Mouse (Mus musculus): ENCODE results near the gene Arap1. TPM values are rescaled to one million over a fixed set of nuclear protein-coding genes. Genes with fewer than 3 reads are reported as not detected.

Gene Arap1
- polyA plus RNA-seq, 1 experiment from 2014 or later = 14.5 TPM

DNA sequence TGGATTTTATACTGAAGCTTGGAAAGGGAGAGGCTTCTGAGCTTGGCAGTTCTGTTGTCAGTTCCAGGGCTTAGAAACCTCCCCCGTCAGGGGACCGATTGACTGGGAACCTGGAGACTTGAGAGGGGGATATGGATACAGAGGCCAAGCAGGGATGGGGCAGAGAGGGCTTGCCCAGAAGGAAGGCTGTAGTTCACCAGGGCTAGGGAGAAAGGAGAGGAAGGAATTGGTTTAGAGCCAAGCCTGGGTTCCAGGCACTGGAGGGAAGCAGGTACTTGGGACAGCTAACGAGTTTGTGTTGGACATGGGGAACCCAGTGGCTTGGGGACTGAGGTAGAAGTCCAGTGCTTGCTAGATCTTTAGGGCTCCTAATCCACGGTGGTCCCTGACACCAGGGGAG, 18.3 kb upstream of the Arap1 start:
- Histone ChIP-seq H3K4me1 (replicated peaks; ENCODE audit: control insufficient read depth, insufficient read depth, low read length) (no peaks in the 10 kb centered on the region; the same call in 1 of the 2 replicates), H3K4me3 (ENCODE audit: low read depth, low read length) (no peak overlapping the region), H3K4me2 (ENCODE audit: low read depth, low read length, severe bottlenecking) (no peak overlapping the region), H3K36me3 (ENCODE audit: control insufficient read depth, insufficient read depth, low read length) (no peaks in the 10 kb centered on the region), H3K9me3 (ENCODE audit: control insufficient read depth, low read length) (no peaks in the 10 kb centered on the region), H3K9ac (ENCODE audit: low read length) (no peak overlapping the region; the same call in 1 of the 2 replicates), H3K27me3 (ENCODE audit: control insufficient read depth, insufficient read depth, low read length) (no peaks in the 10 kb centered on the region), H3K27ac (ENCODE audit: low read depth, low read length) (no peak overlapping the region)
- ATAC-seq (replicated peaks; ENCODE audit: low FRiP score) (no peak), DNase-seq (ENCODE audit: low spot score) (no peak)
- WGBS = 79% methylated on average over 4 of the region's 4 CpGs

DNA sequence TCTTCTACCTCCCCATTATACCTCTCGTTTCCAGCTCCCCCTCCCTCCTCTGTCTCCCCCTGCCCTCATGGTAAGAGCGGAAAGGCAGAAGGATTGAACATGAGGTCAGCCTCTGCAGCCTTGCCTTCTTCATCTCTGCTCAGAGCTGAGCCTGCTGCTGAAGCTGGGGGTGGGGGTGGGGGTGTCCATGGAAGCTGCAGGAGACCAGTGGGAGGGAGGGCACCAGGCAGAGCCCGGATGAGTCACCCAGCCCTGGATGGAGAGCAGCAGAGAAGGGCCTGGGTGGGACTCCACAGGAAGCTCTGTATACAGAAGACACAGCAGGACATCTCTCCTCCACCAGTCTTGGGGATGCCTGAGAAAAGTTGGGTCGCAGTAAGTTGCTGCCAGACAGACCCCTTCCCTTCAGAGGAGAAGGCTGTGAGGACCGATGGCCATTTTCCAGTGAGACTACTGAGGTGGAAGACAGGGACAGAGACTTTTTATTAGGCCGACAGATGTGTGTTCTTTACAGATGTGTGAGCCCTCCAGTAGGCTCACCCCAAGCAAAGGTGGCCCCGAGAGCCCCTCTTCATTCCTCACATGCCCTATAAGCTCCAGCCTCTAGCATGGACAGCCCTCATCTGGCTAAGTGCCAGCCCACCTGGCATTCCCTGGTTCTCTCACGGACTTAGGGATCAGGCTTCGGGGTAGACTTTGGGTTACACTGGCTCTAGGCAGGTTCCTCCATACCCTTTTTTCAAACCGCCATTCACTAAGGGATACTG, 17.6 kb upstream of the Arap1 start:
- H3K9ac ChIP-seq (ENCODE audit: low read length) = no peak overlapping the region
- no peak overlapping the region for H3K4me2 ChIP-seq (ENCODE audit: low read depth, low read length, severe bottlenecking)
- no peak overlapping the region for H3K4me3 ChIP-seq (ENCODE audit: low read depth, low read length)
- no peak for ATAC-seq (replicated peaks; ENCODE audit: low FRiP score)
- no peak for DNase-seq (ENCODE audit: low spot score)
- no peaks in the 10 kb centered on the region for H3K9me3 ChIP-seq (ENCODE audit: control insufficient read depth, low read length)
- 72% methylated on average over 10 of the region's 10 CpGs for whole genome bisulfite sequencing
- no peaks in the 10 kb centered on the region for H3K27me3 ChIP-seq (ENCODE audit: control insufficient read depth, insufficient read depth, low read length)
- H3K36me3 ChIP-seq (ENCODE audit: control insufficient read depth, insufficient read depth, low read length) = no peaks in the 10 kb centered on the region
- H3K27ac ChIP-seq (ENCODE audit: low read depth, low read length) = no peak overlapping the region
- no peaks in the 10 kb centered on the region; the same call in 1 of the 2 replicates for H3K4me1 ChIP-seq (replicated peaks; ENCODE audit: control insufficient read depth, insufficient read depth, low read length)

GRCm38 (mm10) chr7:101330841-101331173, 17.1 kb upstream of the Arap1 start:
- Histone ChIP-seq H3K27ac (ENCODE audit: low read depth, low read length) (no peak overlapping the region), H3K4me2 (ENCODE audit: low read depth, low read length, severe bottlenecking) (no peak overlapping the region), H3K4me3 (ENCODE audit: low read depth, low read length) (no peak overlapping the region), H3K4me1 (replicated peaks; ENCODE audit: control insufficient read depth, insufficient read depth, low read length) (no peaks in the 10 kb centered on the region; the same call in 1 of the 2 replicates), H3K9ac (ENCODE audit: low read length) (no peak overlapping the region), H3K9me3 (ENCODE audit: control insufficient read depth, low read length) (no peaks in the 10 kb centered on the region), H3K27me3 (ENCODE audit: control insufficient read depth, insufficient read depth, low read length) (no peaks in the 10 kb centered on the region), H3K36me3 (ENCODE audit: control insufficient read depth, insufficient read depth, low read length) (no peaks in the 10 kb centered on the region)
- 71% methylated on average over 4 of the region's 4 CpGs for WGBS
- no peak for ATAC-seq (replicated peaks; ENCODE audit: low FRiP score)
- no peak for DNase-seq (ENCODE audit: low spot score)

- H3K36me3 ChIP-seq (ENCODE audit: control insufficient read depth, insufficient read depth, low read length) = no peaks in the 10 kb centered on the region
- no peak for ATAC-seq (replicated peaks; ENCODE audit: low FRiP score)
- WGBS = 83% methylated on average over 5 of the region's 5 CpGs
These were observed 15.6 kb upstream of the Arap1 start for GRCm38 (mm10) chr7:101332045-101332831.

DNA sequence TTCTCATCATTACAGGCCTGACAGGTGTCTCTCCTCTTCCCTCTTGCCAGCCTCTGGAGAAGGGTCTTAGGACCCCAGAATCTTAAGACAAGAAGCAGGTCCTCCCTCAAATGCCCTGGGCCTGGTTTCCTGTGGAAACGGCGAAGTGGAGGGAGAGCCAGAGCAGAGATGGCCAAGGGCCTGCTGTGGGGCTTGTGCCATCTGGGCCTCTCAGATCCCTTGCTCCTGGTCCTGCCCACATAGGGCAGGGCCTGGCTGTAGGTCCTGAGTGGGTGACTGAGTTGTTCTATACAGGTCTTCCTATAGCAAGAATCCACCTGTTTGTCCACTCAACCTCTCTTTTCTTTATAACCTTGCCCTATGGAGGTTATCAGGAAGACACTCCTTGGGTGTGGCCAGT, 12.6 kb upstream of the Arap1 start:
- no peak for ATAC-seq (replicated peaks; ENCODE audit: low FRiP score)

More at GRCm38 (mm10) chr7:101332045-101332831, 15.6 kb upstream of the Arap1 start:
- Histone ChIP-seq H3K4me2 (ENCODE audit: low read depth, low read length, severe bottlenecking) (no peak overlapping the region), H3K9ac (ENCODE audit: low read length) (no peak overlapping the region), H3K4me3 (ENCODE audit: low read depth, low read length) (no peak overlapping the region), H3K9me3 (ENCODE audit: control insufficient read depth, low read length) (no peaks in the 10 kb centered on the region), H3K27me3 (ENCODE audit: control insufficient read depth, insufficient read depth, low read length) (no peaks in the 10 kb centered on the region), H3K4me1 (replicated peaks; ENCODE audit: control insufficient read depth, insufficient read depth, low read length) (no peaks in the 10 kb centered on the region; the same call in 1 of the 2 replicates), H3K27ac (ENCODE audit: low read depth, low read length) (no peak overlapping the region)
- DNase-seq (ENCODE audit: low spot score) = no peak

DNA sequence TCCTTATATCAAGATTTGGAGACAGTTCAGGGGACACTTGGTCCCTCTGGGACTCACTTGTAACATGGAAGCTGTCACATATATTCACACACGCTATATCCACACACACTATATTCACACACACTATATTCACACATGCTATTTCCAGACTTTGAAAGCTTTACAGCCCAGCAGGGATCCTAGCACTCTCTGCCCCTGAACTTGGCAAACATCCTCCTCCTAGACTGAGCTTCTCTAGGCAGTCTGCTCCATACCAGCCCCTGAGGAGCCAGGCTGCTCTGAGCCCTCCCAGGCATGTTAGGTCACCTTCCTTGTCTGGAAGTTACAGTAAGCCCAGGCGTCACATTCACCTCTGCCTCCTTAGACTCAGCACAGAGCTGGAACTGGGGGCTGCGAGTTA, 11.2 kb upstream of the Arap1 start:
- Histone ChIP-seq H3K36me3 (ENCODE audit: control insufficient read depth, insufficient read depth, low read length) (no peaks in the 10 kb centered on the region), H3K27me3 (ENCODE audit: control insufficient read depth, insufficient read depth, low read length) (no peaks in the 10 kb centered on the region), H3K9me3 (ENCODE audit: control insufficient read depth, low read length) (no peaks in the 10 kb centered on the region), H3K27ac (ENCODE audit: low read depth, low read length) (no peak overlapping the region), H3K9ac (ENCODE audit: low read length) (no peak overlapping the region), H3K4me3 (ENCODE audit: low read depth, low read length) (no peak overlapping the region), H3K4me1 (replicated peaks; ENCODE audit: control insufficient read depth, insufficient read depth, low read length) (no peaks in the 10 kb centered on the region), H3K4me2 (ENCODE audit: low read depth, low read length, severe bottlenecking) (no peak overlapping the region)
- DNase-seq (ENCODE audit: low spot score) (no peak), ATAC-seq (replicated peaks; ENCODE audit: low FRiP score) (no peak)
- 92% methylated on average over 3 of the region's 3 CpGs for WGBS

More for the DNA sequence above, 12.6 kb upstream of the Arap1 start:
- Histone ChIP-seq H3K9ac (ENCODE audit: low read length) (no peak overlapping the region), H3K4me2 (ENCODE audit: low read depth, low read length, severe bottlenecking) (no peak overlapping the region), H3K4me1 (replicated peaks; ENCODE audit: control insufficient read depth, insufficient read depth, low read length) (no peaks in the 10 kb centered on the region), H3K27ac (ENCODE audit: low read depth, low read length) (no peak overlapping the region), H3K36me3 (ENCODE audit: control insufficient read depth, insufficient read depth, low read length) (no peaks in the 10 kb centered on the region), H3K4me3 (ENCODE audit: low read depth, low read length) (no peak overlapping the region), H3K27me3 (ENCODE audit: control insufficient read depth, insufficient read depth, low read length) (no peaks in the 10 kb centered on the region), H3K9me3 (ENCODE audit: control insufficient read depth, low read length) (no peaks in the 10 kb centered on the region)
- no peak for DNase-seq (ENCODE audit: low spot score)
- WGBS = 85% methylated on average over 2 of the region's 2 CpGs

DNA sequence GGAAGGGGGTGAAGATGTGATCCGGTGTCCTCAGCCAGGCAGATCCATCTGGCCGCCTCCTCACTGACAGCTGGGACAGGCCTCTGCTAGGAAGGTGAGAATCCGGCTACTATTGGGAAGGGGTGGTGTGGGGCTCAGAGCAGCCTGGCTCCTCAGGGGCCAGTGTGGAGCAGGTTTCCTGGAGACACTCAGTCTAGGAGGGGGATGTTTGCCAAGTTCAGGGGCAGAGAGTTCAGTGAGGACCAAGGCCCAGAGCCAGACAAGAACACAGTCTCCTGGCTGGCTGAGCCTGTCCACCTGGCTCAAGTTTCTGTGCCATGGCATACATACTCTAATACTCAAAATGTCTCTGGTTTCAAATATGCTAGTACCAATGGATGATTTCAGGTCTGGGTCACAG, 10.5 kb upstream of the Arap1 start:
- Histone ChIP-seq H3K9me3 (ENCODE audit: control insufficient read depth, low read length) (no peaks in the 10 kb centered on the region), H3K36me3 (ENCODE audit: control insufficient read depth, insufficient read depth, low read length) (no peaks in the 10 kb centered on the region), H3K4me2 (ENCODE audit: low read depth, low read length, severe bottlenecking) (no peak overlapping the region), H3K4me3 (ENCODE audit: low read depth, low read length) (no peak overlapping the region), H3K4me1 (replicated peaks; ENCODE audit: control insufficient read depth, insufficient read depth, low read length) (no peaks in the 10 kb centered on the region), H3K27me3 (ENCODE audit: control insufficient read depth, insufficient read depth, low read length) (no peaks in the 10 kb centered on the region), H3K27ac (ENCODE audit: low read depth, low read length) (no peak overlapping the region), H3K9ac (ENCODE audit: low read length) (no peak overlapping the region)
- DNase-seq (ENCODE audit: low spot score) (no peak), ATAC-seq (replicated peaks; ENCODE audit: low FRiP score) (no peak)
- WGBS = 92% methylated on average over 3 of the region's 3 CpGs

GRCm38 (mm10) chr7:101341405-101341804, 6.5 kb upstream of the Arap1 start:
- Histone ChIP-seq H3K9ac (ENCODE audit: low read length) (no peak overlapping the region), H3K4me3 (ENCODE audit: low read depth, low read length) (no peak overlapping the region), H3K36me3 (ENCODE audit: control insufficient read depth, insufficient read depth, low read length) (no peaks in the 10 kb centered on the region), H3K9me3 (ENCODE audit: control insufficient read depth, low read length) (no peaks in the 10 kb centered on the region), H3K27me3 (ENCODE audit: control insufficient read depth, insufficient read depth, low read length) (no peaks in the 10 kb centered on the region), H3K4me1 (replicated peaks; ENCODE audit: control insufficient read depth, insufficient read depth, low read length) (0 out of 2 replicates have a peak, but pooled peaks cover 2% of the 10 kb centered on the region), H3K4me2 (ENCODE audit: low read depth, low read length, severe bottlenecking) (no peak overlapping the region), H3K27ac (ENCODE audit: low read depth, low read length) (no peak overlapping the region)
- WGBS = 69% methylated on average over 6 of the region's 6 CpGs
- ATAC-seq (replicated peaks; ENCODE audit: low FRiP score) = no peak
- DNase-seq (ENCODE audit: low spot score) = no peak

All from forebrain, embryonic 11.5 days (tissue).